Mouse (Mus musculus) cerebellum, adult 9-10 months (tissue): ENCODE data around the gene Mapk13.

ENCODE experiments used
- DNase-seq: peaks from one replicate; pipeline ENCODE4 v3.0.0; 2022

Mapk13 gene

DNA sequence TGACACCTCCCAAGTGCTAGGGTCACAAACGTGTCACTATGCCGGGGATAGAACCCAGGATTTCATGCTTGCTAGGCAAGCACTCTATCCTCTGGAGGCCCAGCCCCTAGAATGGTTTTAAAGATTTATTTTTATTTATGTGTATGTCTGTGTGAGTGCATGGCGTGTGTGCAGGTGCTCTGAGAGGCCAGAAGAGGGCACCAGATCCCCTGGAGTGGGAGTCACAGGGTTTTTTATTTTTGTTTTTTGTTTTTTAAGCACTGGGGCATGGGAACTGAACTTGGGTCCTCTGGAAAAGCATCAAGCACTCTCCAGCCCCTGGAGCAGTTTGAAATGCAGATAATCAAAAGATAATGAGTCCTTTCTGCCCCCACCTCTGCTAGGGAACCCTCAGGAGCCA lies 7.7 kb downstream of the Mapk13 start:
- no peak for DNase-seq

DNA sequence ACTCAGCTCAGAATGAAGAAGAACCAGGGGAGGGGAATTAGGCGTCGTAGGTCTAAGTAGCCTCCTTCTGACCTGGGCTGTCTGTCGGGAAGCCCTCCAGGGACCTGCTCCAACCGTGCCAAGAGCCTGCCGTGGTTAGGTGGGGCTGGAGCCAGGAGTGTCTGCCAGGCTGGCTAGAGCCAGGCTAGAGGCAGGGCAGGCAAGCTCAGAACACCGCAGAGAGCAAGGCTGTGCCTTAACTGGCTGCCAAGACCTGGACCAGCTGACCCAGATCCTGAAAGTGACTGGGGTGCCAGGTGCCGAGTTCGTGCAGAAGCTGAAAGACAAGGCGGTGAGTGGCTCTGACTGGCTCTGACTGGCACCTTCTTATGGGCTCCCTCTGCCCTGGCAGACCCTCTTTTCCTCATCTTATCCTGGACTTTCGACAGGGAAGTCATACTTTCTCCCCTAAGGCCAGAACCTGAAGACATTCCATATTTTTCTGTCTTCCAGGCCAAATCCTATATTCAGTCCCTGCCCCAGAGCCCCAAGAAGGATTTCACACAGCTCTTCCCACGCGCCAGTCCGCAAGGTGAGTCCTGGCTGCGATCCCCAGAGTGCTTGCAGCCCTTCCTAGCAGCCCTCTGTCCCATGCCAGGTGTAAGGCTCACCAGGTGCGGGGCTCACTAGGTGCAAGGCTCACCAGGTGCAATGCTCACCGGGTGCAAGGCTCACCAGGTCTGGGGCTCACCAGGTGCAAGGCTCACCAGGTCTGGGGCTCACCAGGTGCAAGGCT lies 8.3 kb downstream of the Mapk13 start:
- DNase-seq, result peak; percentile 98

- DNase-seq, result no peak
These were observed 10.6 kb downstream of the Mapk13 start for GRCm38 (mm10) chr17:28779735-28780134.

- no peak for DNase-seq
These were observed 11.7 kb downstream of the Mapk13 start for GRCm38 (mm10) chr17:28780836-28781235.

DNA sequence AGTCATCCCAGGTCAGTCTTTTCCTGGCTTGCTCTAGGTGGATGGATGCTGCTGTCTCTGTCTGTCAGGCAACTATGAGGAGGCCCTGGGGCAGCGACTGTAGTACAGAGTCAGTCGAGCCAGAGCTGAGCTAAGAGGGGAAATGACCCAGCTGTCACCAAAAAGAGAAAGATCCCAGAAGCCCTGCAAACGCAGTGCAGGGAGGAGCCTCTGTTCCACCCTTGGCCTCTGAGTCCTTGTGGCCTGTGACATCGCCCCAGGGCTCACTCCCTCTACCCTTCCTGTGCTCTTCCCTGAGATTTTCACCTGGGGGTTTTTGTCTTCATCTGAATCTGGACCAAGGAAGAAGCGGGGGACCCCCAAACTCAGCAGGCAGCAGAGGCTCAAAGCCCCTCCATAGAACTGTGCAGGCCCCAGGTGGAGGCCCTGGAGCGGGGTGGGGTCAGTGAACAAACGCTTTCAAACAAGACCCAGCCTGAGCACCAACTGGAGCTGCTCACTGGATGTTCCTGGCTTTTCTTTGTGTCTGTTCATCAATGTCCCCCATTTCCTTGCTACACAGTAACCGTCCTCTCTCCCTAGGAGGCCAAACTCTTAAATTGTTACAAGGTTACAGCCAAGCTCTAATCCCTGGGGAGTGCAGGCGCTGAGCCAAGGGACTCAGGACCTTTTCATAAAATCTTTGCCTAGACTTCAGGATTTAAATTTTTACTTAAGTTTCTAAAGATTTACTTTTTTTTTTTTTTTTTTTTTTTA lies 12.4 kb downstream of the Mapk13 start:
- no peak for DNase-seq

DNA sequence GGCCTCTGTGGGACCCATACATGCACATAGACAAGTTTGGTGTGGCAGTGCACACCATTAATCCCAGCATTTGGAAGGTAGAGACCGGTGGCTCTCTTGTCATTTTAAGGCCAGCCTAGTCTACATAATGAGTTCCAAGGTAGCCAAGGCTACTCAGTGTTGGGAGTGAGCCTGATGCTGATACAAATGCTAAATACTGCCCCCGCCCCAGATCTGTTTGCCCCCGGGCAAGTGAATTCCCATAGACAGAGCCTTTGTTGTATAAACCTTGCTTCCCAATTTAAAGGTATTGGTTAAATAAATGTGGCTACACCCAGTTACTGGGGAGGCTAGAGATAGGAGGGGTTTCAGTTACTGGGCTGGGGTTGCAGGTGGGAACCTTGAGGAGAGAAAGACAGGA lies 15.9 kb downstream of the Mapk13 start:
- no peak for DNase-seq

DNA sequence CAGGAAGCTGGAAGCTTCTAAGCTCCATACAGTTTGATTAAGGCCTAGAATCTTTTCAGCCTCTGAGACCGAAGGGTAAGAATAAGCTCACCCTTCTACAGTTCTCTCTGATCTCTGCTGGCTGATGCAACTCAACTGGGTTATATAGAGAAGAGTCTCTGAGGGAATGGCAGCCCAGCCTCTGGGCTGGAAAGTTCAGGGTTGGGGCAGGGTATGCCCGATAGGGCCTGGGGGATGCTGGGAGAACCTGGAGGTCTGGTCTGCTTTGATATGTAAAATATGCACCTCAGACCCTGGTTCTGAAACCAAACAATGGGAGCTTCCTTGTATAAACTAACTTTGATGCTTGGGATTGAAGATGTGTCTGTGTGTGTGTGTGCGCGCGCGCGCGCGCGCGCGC lies 18.4 kb downstream of the Mapk13 start:
- no peak for DNase-seq

GRCm38 (mm10) chr17:28797031-28797430 lies 27.9 kb downstream of the Mapk13 start:
- DNase-seq, result no peak

DNA sequence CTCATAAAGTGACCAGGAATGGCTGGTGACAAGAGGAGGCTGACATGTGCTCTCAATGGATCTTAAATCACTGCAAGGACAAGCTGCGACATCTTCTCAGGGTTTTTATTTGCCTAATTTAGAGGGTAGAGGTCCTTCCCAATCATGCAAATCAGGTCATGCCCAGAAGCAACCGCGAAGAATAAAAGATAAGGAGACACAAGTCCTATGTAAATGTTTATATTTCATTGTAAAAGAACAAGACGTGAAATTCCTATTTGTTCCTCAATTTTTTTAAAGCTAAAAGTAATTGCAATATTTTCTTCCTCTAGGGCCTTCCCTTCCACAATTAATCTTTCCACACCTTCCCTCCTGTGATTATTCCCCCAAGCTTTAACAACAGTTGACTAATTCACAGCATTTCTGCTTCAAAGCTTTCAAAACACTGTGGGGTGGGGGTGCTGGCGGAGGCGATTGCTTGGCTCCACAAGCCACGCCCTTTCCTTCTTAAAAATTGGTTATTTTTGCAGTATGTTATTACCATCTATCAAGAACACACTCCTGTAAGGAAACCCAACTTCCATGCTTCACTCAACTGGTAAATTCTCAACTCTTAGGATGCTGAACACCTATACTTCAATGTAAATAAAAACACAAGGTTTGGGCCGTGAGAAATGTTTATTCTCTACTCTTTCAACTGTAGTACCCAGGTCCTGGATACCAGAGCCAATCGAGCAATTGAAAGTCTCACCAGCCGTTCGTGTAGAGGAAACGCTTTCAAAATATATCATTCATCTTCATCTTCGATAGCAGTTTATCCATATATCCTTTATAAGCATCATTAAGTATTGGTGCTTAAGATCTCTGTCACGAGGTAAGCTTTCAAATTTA lies 30.4 kb downstream of the Mapk13 start:
- peak; percentile 41 for DNase-seq

DNA sequence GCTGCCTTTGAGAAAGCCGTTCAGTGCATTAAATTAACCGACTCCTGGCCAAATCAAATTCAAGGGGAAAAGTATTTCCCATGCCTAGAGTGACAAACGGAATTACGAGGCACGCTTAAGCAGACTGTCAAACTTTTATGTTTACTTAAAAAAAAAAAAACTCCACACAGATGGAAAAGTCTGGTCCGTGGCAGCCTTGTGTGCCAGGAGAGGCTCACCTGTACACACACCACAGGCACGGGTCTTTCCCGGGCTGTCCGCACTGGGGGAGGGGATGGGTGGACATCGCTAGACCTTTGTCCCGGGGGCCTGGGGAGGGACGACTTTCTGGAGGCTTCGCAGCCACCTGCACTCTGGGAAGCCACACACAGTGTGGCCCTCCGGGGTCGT lies 31.2 kb downstream of the Mapk13 start:
- peak; percentile 59 for DNase-seq

DNA sequence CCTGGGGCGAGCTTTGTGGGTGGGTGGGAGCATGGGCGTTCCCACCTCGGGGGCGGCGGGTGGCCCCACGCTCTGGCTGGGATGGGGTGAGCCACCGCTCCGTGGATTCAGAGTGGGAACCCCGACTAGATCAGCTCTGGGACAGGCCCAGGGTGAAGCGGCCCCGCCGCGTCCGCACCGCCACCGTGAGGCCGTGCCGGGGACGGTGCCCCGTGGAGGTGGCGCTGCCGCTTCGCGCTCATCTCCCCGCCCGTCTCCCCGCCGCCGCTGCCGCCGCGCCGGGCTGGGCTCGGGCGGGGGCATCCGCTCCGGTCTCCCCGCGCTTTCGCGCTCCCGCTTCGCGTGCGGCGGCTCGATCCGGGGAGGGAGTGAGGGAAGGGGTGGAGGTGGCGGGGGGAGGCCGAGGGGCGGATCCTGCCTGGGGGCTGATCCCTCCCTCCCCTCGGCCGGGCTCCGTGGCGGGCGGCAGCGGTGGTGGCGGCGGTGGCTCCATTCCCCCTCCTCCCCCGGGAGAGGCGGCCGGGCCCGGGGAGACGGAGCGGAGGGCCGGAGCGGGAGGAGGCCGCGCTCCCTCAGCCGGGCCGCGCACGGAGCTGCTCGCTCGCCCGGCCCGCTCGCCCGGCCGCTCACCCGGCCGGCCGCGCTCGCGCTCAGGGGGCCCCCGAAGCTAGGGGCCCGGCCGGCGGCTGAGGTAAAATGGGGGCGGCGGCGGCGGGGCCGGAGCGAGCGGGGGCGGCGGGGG lies 31.7 kb downstream of the Mapk13 start, which contains the start of gene Brpf3:
Gene Brpf3 (plus strand): TSS at position 420 of the 742 bp plus-strand sequence.
- DNase-seq, result peak; percentile 77

- DNase-seq, result peak; percentile 99
These were observed 32.4 kb downstream of the Mapk13 start for GRCm38 (mm10) chr17:28801474-28802005.

- DNase-seq, result no peak
These were observed 32.9 kb downstream of the Mapk13 start for GRCm38 (mm10) chr17:28802006-28802481.

- DNase-seq, result no peak
These were observed 34.2 kb downstream of the Mapk13 start for GRCm38 (mm10) chr17:28803316-28803715.

DNA sequence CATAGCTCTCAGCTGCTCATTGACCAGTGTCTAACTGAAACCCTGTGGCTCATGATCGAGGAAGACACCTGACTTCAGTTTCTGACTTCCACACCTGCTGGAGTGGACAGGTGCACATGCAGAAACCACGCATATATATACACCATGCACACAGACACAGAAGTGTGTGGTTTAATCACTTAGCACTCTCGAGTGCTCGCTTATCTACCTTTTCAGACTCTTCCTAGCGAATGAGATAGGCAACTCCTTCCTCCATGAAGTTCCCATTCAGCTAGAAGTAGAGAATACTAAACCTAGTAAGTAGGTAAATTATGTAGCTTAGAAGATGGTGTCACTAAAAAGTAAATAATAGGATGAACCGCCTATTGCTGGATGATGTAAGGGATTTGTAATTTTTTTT lies 35.9 kb downstream of the Mapk13 start:
- no peak for DNase-seq

GRCm38 (mm10) chr17:28806770-28807169 lies 37.7 kb downstream of the Mapk13 start:
- DNase-seq, result no peak

GRCm38 (mm10) chr17:28808714-28809113 lies 39.6 kb downstream of the Mapk13 start:
- no peak for DNase-seq

DNA sequence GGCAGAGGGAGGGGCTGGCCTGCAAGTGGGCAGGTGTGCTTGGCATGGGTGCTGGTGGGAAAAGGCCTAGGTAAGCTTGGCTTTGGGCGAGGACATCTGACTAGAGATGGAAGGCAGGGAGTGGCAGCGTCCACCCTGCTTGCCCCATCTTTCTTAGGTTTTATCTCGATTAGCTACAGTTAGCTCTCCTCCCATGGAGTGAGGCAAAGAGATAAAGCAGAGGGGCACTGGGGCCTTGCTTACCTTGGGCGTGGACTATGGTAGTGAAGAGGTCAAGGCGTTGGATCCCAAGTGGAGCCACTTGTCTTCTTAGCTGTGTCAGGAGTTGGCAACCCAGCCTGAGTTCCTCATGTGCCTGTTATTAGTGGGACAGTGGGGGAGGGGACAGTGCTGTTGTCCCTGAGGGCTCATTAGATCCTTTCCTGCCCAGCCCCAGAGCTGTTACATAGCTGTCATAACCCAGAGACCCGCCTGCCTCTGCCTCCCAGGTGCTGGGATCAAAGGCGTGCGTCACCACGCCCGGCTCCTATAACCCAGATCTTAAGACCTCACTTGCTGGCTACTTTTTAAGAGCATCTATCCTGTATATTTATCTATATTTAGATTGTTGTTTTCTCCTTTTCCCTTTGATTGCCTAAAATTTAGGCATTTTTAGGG lies 40.2 kb downstream of the Mapk13 start:
- no peak for DNase-seq

DNA sequence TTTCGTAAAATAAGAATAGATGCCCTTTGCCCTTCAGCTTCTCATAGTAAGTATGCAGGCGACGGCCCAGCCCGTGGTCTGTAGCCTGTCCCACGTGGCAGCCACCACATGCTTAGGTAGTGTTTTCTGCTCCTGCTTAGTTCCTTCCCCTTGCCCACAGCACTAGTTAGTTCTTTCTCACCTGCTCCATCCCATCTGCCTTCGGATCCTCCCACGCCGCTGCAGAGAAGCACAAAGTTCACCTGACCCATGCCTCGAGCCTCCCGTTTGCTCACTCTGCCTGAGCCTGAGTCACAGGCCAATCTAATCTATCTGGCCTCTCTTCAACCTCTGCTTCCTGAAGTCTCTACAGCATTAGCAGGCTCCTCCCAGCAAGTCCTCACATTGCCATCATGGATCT lies 43.2 kb downstream of the Mapk13 start:
- DNase-seq, result no peak

DNA sequence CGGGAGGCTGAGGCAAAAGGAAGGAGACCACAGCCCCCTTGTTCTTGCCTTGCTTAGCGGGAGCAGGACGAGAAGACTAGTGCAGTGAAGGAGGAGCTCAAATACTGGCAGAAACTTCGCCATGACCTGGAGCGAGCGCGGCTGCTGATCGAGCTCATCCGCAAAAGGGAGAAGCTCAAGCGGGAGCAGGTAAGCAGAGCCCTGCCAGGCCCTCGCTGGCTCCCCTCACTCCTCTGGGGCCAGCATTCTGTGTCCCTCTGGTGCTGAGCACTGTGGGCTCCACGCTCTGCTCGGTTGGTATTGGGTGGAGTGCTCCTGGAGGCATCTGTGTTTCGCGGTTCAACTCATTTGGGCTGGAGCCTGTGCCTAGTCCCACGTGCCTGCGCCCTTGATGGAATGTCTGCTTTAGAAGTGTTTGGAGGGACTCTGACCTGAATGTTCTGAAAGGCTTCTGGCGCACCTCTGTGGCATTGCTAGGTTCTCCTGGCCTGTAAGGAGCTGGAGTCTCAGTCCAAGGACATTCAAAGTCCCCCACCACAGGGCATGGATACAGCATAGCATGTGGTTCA lies 45.5 kb downstream of the Mapk13 start:
- DNase-seq, result no peak

DNA sequence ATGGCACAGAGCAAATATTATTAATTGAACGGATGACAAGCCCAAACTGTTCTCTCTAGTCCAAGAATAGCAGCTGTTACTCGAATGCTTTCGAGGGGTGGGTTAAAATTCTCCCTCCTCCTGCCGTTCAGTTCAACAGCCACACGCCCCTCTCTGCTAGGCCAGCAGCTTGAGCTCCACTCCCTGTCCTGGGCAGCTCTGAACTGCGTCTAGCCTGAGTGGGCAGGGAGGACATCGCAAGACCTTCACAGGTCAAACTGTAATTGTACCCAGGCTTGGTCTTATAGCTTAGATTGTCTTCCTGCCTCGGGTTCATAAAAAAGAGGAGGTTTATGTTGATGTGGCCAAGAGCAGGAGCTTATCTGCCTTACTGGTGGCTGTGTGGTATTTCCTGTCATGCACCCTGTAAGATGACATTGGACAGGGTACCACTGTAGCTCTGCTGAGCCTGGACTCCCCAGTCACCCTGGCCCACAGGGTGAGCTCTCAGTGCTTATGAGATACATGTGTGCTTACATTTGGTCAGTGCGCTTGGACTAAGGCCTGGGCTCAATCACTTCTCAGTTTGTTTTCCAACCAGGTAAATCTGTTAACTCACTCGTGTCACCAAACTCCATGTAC lies 46.4 kb downstream of the Mapk13 start:
- no peak for DNase-seq
